Mouse (Mus musculus): ENCODE measurements around the gene Flvcr1. TPM values are rescaled to one million over a fixed set of nuclear protein-coding genes. Genes with fewer than 3 reads are reported as not detected.

Flvcr1 gene
- polyA plus RNA-seq, 2 experiments, result 7.8 to 15.0 TPM

DNA sequence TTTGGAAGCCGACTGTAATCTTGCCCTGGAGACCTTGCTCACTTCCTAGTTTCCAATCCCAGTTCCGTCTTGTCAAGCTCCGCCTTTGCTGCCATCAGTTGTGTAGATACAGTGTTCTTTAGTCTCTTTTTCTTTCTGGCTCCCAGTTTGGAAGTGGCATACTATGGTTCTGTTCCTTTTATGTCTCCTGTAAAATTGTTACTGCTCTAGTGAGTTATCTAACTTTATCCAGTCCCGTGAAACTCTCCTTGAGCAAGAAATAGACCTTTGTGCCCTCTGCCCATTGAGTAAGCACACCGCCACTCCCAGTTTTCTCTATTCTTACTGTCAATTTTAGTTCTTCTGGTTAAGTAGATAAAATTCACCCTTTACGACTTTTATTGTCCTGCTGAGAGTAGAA, 45.7 kb upstream of the Flvcr1 start:
- Histone ChIP-seq H3K4me1 (ENCODE audit: control insufficient read depth, insufficient read depth, low read length) (no peaks in the 10 kb centered on the region), H3K36me3 (ENCODE audit: control insufficient read depth, insufficient read depth, low read length) (peaks cover 61% of the 10 kb centered on the region), H3K4me2 (replicated peaks; ENCODE audit: low read depth, low read length, severe bottlenecking) (no peak overlapping the region), H3K9ac (ENCODE audit: low read depth, low read length, severe bottlenecking) (no peak overlapping the region), H3K27me3 (ENCODE audit: control insufficient read depth, insufficient read depth, low read length) (no peaks in the 10 kb centered on the region), H3K4me3 (replicated peaks; ENCODE audit: low read length) (no peak overlapping the region), H3K27ac (replicated peaks; ENCODE audit: low read depth, low read length) (no peak overlapping the region), H3K9me3 (ENCODE audit: control insufficient read depth, low read length) (no peaks in the 10 kb centered on the region)
- no peak for DNase-seq (ENCODE audit: low spot score)
- no peak for TF ChIP-seq POLR2A (IDR thresholded peaks at IDR 0.05; ENCODE audit: borderline replicate concordance, extremely low read depth, insufficient read depth, insufficient read length)
- WGBS, result 94% methylated on average over 6 of the region's 6 CpGs
- ATAC-seq (ENCODE audit: low FRiP score, low read depth), result no peak

DNA sequence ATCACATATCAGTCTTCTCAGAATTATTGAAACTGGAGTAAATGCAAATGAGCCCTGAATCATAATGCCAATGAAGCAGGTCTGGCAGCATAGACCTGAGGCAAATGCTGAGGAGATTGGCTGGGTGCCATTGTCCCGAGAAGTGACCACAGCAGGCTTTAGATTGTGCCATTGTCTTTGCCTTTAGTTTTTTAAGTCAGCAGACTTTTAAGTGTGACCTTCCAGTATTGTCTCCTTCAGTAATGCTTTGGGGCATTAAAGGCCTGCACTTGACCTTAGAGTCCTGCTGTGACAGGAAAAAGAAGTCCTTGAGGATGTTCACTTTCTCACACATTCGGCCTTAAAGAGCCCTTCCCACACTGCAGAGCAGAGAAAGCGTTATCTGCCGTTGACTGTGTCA, 44.3 kb upstream of the Flvcr1 start:
- no peak overlapping the region for H3K27ac ChIP-seq (replicated peaks; ENCODE audit: low read depth, low read length)
- H3K9me3 ChIP-seq (ENCODE audit: control insufficient read depth, low read length), result no peaks in the 10 kb centered on the region
- 92% methylated on average over 4 of the region's 4 CpGs for WGBS
- peaks cover 73% of the 10 kb centered on the region for H3K36me3 ChIP-seq (ENCODE audit: control insufficient read depth, insufficient read depth, low read length)
- no peaks in the 10 kb centered on the region for H3K4me1 ChIP-seq (ENCODE audit: control insufficient read depth, insufficient read depth, low read length)
- H3K9ac ChIP-seq (ENCODE audit: low read depth, low read length, severe bottlenecking), result no peak overlapping the region
- no peak overlapping the region for H3K4me2 ChIP-seq (replicated peaks; ENCODE audit: low read depth, low read length, severe bottlenecking)
- H3K27me3 ChIP-seq (ENCODE audit: control insufficient read depth, insufficient read depth, low read length), result no peaks in the 10 kb centered on the region
- ATAC-seq (ENCODE audit: low FRiP score, low read depth), result no peak
- DNase-seq (ENCODE audit: low spot score), result no peak
- H3K4me3 ChIP-seq (replicated peaks; ENCODE audit: low read length), result no peak overlapping the region
- TF ChIP-seq POLR2A (IDR thresholded peaks at IDR 0.05; ENCODE audit: borderline replicate concordance, extremely low read depth, insufficient read depth, insufficient read length), result no peak

DNA sequence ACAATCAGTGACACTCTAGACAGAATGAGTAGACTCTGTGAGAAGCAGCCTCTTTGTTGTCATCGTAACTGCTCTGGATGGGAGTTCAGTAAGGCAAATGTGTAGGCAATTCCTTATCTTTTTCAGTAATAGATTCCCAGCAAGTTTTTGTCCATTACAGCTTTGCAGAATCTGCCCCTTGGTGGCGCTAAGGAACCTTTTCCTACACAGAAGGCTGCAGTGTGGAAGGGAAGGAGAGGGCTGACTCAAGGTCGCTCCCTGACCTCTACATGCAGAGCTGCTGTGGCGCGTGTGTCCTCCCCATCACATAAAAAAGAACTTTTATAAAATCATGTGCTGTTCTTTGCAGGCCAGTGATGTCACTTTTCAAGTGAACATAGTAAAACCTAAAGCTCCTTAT, 42.4 kb upstream of the Flvcr1 start:
- Histone ChIP-seq H3K27me3 (ENCODE audit: control insufficient read depth, insufficient read depth, low read length) (no peaks in the 10 kb centered on the region), H3K4me3 (replicated peaks; ENCODE audit: low read length) (no peak overlapping the region), H3K36me3 (ENCODE audit: control insufficient read depth, insufficient read depth, low read length) (peaks cover 70% of the 10 kb centered on the region), H3K9ac (ENCODE audit: low read depth, low read length, severe bottlenecking) (no peak overlapping the region), H3K4me1 (ENCODE audit: control insufficient read depth, insufficient read depth, low read length) (peaks cover 5% of the 10 kb centered on the region; the same call in 1 of the 2 replicates), H3K9me3 (ENCODE audit: control insufficient read depth, low read length) (no peaks in the 10 kb centered on the region), H3K4me2 (replicated peaks; ENCODE audit: low read depth, low read length, severe bottlenecking) (no peak overlapping the region), H3K27ac (replicated peaks; ENCODE audit: low read depth, low read length) (no peak overlapping the region)
- no peak for TF ChIP-seq POLR2A (IDR thresholded peaks at IDR 0.05; ENCODE audit: borderline replicate concordance, extremely low read depth, insufficient read depth, insufficient read length)
- 80% methylated on average over 5 of the region's 5 CpGs for WGBS
- no peak for ATAC-seq (ENCODE audit: low FRiP score, low read depth)
- DNase-seq (ENCODE audit: low spot score), result no peak

DNA sequence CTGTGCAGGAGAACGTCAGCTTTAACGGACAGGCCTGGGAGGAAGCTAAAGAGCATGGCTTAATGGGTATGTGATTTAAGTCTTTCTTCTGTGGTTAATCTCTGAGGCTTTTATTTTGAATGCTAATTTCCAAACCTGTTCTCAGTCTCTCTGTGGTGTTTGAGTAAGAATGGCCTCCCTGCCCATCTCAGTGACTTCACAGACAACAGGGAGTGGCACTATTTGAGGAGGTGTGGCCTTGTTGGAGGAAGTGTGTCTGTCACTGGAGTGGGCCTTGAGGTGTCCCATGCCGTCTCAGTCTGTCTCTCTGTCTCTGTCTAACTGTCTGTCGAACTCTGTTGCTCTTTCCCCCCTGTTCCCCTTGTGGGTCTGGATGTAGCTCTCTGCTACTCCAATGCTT, 39.2 kb upstream of the Flvcr1 start:
- Histone ChIP-seq H3K9me3 (ENCODE audit: control insufficient read depth, low read length) (no peaks in the 10 kb centered on the region), H3K4me3 (replicated peaks; ENCODE audit: low read length) (no peak overlapping the region), H3K36me3 (ENCODE audit: control insufficient read depth, insufficient read depth, low read length) (peaks cover 39% of the 10 kb centered on the region), H3K9ac (ENCODE audit: low read depth, low read length, severe bottlenecking) (no peak overlapping the region), H3K27ac (replicated peaks; ENCODE audit: low read depth, low read length) (no peak overlapping the region), H3K27me3 (ENCODE audit: control insufficient read depth, insufficient read depth, low read length) (no peaks in the 10 kb centered on the region), H3K4me2 (replicated peaks; ENCODE audit: low read depth, low read length, severe bottlenecking) (no peak overlapping the region), H3K4me1 (ENCODE audit: control insufficient read depth, insufficient read depth, low read length) (peaks cover 12% of the 10 kb centered on the region)
- TF ChIP-seq POLR2A (IDR thresholded peaks at IDR 0.05; ENCODE audit: borderline replicate concordance, extremely low read depth, insufficient read depth, insufficient read length), result no peak
- 73% methylated on average over 4 of the region's 4 CpGs for WGBS
- ATAC-seq (ENCODE audit: low FRiP score, low read depth), result no peak
- no peak for DNase-seq (ENCODE audit: low spot score)

DNA sequence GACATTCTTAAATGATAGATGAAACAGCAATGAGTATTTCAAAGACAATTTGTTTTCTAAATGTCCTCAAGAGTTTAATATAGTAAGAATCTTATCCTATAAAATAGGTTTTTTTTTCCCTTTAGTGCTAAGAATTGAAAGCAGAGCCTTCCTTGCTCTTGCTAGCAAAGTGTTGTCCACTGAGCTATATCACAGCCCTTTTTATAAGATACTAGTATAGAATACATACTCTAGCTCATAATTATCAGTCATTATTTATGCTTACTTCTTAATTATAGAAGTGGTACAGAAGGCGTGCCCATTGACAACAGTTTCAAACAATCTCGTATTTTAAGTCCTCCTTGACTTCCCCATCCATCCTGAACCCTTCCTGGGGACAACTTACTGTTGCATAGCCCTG, 38.6 kb upstream of the Flvcr1 start:
- H3K9ac ChIP-seq (ENCODE audit: low read depth, low read length, severe bottlenecking), result no peak overlapping the region
- peaks cover 36% of the 10 kb centered on the region for H3K36me3 ChIP-seq (ENCODE audit: control insufficient read depth, insufficient read depth, low read length)
- DNase-seq (ENCODE audit: low spot score), result no peak
- H3K4me2 ChIP-seq (replicated peaks; ENCODE audit: low read depth, low read length, severe bottlenecking), result no peak overlapping the region
- H3K27me3 ChIP-seq (ENCODE audit: control insufficient read depth, insufficient read depth, low read length), result no peaks in the 10 kb centered on the region
- H3K9me3 ChIP-seq (ENCODE audit: control insufficient read depth, low read length), result no peaks in the 10 kb centered on the region
- ATAC-seq (ENCODE audit: low FRiP score, low read depth), result no peak
- H3K4me1 ChIP-seq (ENCODE audit: control insufficient read depth, insufficient read depth, low read length), result peaks cover 12% of the 10 kb centered on the region
- H3K27ac ChIP-seq (replicated peaks; ENCODE audit: low read depth, low read length), result no peak overlapping the region
- WGBS, result 93% methylated on average over 2 of the region's 2 CpGs
- no peak for TF ChIP-seq POLR2A (IDR thresholded peaks at IDR 0.05; ENCODE audit: borderline replicate concordance, extremely low read depth, insufficient read depth, insufficient read length)
- no peak overlapping the region for H3K4me3 ChIP-seq (replicated peaks; ENCODE audit: low read length)

DNA sequence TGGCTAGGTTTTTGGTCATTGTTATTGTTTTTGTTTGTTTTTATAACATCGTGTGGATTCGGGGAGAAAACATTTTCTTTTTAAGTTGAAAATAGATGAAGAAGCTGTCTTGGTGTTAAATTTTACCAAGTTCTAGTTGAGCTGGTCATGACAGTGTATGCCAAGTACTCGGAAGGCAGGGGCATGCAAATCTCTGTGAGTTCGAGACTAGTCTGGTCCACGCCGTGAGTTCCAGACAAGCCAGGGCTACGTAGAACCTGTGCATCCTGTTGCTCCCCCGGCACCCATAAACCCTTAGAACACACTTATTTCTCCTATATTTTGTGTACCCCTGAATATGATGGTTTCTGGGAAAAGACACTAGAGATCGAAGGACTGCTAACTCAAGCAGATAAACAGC, 37.7 kb upstream of the Flvcr1 start:
- H3K4me1 ChIP-seq (ENCODE audit: control insufficient read depth, insufficient read depth, low read length), result peaks cover 12% of the 10 kb centered on the region
- no peak for TF ChIP-seq POLR2A (IDR thresholded peaks at IDR 0.05; ENCODE audit: borderline replicate concordance, extremely low read depth, insufficient read depth, insufficient read length)
- no peak for DNase-seq (ENCODE audit: low spot score)
- peak overlapping the region; percentile 77 for H3K9ac ChIP-seq (ENCODE audit: low read depth, low read length, severe bottlenecking)
- H3K27ac ChIP-seq (replicated peaks; ENCODE audit: low read depth, low read length), result no peak overlapping the region
- WGBS, result 58% methylated on average over 9 of the region's 9 CpGs
- peak overlapping the region; percentile 65 for H3K4me2 ChIP-seq (replicated peaks; ENCODE audit: low read depth, low read length, severe bottlenecking)
- H3K36me3 ChIP-seq (ENCODE audit: control insufficient read depth, insufficient read depth, low read length), result peaks cover 32% of the 10 kb centered on the region
- no peak for ATAC-seq (ENCODE audit: low FRiP score, low read depth)
- no peaks in the 10 kb centered on the region for H3K27me3 ChIP-seq (ENCODE audit: control insufficient read depth, insufficient read depth, low read length)
- peak overlapping the region; percentile 81 for H3K4me3 ChIP-seq (replicated peaks; ENCODE audit: low read length)
- no peaks in the 10 kb centered on the region for H3K9me3 ChIP-seq (ENCODE audit: control insufficient read depth, low read length)

Measured in limb, embryonic 14.5 days (tissue).